Mouse (Mus musculus) layer of hippocampus, postnatal 25 days (tissue): ENCODE measurements around the gene 3110009E18Rik. TPM values are rescaled to one million over a fixed set of nuclear protein-coding genes. Genes with fewer than 3 reads are reported as not detected.

Source experiments
- DNase-seq, 2 experiments: peaks; one replicate each; pipeline ENCODE4 v3.0.0; 2022; ENCODE audit warnings: mixed read lengths in 2 of 2, low spot score in 1 of 2; ENCODE audit errors: extremely low spot score in 1 of 2
- total RNA-seq, 2 experiments: library from RNA; stranded (reverse); gene quantifications; 2 replicates each; pipeline ENCODE4 v1.2.3; 2021

3110009E18Rik gene
- total RNA-seq, 2 experiments from 2014 or later: 9.2 to 10.1 TPM

DNA sequence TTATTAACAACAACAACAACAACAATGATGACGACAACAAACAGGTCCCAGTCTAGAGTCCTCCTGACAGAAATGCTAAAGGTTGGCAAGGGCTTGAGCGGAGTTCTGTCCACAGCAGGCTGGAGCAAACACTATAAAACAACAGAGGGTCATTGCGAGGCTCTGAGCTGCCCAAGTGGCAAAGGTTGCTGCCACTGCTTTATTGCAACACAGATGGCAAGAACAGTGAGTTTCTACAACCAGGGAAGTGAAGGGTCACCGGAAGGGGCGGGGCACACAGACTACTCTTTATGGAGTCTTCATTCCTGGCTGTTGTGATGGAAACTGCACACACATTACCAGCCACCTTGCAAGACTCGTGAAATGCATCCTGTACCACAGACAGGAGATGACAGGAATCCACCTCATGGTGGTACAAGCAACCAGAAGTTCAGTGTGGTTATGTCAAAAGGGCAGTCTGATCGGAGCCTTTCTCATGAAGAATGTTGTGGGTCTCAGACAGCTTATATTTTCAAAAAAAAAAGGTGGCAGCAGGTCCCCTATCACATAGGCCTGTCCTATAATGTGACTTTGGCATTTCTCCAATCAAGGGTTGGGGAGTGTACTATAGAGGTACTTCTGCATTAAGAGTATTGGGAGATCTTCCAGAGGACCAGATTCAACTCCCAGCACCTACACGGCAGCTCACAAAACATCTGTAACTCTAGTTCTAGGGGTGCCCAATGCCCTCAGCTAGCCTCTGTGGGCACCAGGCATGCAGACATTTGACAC is 20.3 kb upstream of the 3110009E18Rik start:
- DNase-seq: no peak

DNA sequence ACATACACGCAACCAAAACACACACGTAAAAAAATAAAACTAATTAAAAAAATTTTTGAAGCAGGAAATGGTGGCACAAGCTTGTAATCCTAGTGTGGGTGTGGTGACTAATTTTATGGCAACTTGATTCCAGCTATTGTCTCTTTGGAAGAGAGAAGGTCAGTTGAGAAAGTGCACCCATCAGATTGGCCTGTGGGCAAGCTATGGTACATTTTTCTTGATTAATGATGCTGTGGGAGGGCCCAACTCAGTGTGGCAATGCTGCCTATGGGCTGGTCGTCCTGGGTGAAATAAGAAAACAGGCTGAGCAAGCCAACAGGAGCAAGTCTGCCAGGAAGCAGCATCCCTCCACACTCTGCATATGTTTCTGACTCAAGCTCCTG is 19.8 kb upstream of the 3110009E18Rik start:
- no peak for DNase-seq

DNA sequence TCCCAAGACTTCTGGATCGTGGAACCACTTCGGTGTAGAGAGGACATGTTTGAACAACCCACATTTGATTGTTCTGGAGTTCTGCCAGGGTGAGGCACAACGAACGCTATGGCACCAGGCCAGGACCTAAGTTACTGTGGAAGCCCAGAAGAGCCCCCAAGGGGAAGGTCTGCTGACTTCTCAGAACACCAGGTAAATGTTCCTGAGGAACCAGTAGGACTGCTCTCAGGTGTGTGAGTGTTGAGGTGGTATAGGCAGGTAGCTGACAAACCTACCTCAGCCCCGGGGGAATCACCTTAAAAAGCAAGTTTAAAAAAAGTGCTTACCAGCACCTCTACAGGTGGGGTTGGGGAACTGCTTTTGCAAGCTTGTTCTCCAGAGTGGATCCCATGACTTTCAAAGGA is 15.4 kb upstream of the 3110009E18Rik start:
- DNase-seq: no peak

DNA sequence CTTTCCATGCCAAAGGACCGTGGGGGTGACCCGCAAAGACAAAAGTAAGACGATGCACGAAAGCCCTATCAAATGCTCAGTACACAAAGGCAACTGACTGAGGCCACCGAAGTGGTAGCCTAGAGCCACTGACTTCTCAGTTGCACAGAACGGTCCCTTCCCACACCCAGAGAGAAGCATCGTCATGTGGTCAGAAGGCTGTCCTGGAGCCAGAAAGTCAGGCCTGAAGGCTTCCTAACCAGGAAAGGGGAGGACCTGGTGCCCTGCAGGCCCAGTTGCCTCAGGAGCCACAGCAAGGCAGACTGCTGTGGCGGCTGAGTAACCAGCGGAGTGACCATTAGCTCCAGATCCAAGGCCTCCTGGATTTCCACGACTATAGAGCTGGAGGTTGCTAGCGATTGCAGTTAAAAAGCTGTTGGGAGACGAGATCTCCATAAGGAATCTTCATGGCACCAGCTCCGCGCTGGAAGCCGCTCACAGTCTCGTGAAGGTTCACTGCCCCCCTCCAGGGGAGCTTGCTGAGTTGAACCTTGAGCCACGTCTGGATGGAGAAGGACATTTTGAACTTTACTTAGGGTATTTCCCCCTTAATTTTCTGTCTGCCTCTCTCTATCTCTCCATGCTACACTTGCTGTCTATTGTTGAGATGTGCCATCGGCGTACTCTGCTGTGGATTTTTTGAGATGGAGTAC is 11.1 kb upstream of the 3110009E18Rik start:
- no peak for DNase-seq

DNA sequence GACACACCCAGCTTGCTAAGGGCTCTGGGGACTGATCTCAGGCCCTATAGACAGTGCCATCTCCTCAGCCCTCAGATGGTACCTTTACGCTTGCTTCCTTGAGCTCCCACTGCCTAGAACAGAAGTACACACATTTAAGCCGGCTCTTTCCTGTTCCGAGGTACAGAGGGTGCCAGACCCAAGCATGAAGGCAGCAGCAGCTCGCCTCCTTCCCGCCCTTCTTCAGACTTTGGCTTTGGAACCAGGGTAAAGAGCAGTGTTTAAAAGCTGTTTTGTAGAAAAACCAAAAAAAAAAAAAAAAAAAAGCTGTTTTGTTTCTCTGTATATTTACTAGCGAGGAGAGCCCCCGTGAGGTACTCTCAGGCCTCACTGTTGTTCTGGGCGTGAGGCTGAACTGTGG is 9.2 kb upstream of the 3110009E18Rik start:
- DNase-seq: no peak

DNA sequence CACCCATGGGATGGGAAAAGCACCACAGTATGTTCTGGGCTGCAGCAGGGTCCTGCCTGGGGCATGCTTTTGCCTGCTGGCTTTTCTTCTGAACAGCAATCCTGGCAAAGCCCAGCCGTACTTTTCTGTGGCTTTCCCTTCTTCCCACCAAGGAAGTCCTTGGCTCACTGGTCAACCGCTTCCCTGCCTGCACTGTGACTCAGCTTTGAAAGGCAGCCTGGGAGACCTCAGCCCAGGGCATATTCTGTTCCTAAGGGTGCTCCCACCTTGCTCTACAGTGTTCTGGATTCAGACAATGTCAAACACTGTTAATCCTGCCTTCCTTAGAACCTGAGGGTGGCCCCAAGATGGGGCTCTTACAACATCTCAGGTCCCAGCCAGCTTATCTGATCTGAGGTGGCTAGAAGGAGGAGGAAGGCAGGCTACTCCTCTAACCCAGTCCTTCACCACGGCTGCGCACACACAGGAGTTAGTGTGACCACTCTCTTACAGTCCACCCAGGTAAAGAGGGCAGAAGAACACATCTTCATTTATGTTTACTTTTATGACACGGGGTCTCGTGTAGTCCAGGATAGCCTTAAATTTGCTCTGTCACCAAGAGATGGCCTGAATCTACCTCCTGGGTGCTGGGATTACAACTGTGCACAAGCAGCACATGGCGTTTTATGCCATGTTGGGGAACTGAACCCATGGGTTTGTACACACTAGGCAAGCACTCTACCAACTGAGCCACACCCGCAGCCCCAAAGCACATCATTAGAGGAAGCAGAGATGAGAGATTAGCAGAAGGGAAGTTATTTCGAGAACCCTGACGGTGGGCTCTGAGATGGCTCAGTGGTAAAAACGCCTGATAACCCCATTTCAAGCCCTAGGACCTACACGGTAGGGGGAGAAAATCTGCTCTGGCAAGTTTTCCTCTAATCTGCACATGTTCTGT is 8.5 kb upstream of the 3110009E18Rik start:
- DNase-seq: no peak

DNA sequence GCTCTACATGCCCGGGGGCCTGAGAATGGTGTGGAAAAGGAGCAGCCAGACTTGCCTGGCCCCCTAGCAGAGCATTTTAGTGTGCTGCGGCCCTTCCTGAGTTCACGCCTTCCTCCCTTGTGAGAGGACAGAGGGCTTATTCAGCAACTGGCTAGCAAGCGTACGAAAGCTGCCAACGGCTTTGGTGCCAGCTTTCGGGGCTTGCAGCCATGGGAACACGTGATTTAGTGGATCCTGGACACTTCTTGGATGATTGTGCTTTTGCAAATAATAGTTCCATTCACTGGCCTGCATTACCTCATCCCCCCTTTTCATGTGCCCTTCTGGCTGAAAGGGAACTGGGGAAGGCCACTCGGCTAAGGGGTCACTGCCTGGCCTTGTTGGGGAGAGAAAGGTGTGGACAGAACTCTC is 5.3 kb upstream of the 3110009E18Rik start:
- DNase-seq: peak; percentile 61 to 66

DNA sequence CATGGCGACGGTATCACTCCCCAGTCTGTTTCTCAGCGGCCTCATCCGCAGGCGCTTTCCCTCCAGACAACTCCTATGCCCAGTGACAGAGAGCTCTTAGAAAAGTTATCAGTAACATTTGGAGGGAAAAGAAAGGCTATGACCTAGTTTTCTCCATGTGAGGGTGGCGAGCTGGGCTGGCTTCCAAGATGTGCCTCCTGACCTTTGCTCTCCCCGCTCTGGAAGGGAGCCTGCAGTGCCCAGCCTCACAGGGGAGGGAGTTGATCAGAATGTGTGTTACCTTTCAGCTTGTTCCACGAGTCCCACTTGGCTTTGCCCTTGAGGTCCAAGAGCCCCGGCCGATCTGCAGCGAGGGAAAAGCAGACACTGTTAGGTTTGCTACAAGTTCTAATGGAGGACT is 4.9 kb upstream of the 3110009E18Rik start:
- no peak for DNase-seq

DNA sequence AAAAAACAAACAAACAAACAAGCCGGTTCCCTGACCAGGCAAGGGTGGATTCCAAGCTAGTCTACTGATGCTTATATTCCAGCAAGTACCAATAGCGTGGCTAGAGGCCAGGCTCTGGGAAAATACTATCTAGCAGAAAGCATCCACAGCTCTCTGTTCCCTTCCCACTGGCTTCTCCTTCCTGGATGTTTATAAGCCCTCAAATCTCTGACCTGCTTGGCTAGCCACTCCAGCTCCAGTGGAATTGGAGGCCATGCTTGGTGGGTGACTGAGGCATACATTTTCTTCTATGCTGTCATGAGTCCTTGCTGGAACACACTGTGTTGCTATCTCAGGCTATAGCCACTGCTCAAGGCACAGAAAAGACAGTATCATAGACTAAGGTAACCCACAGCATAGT is 2.1 kb upstream of the 3110009E18Rik start:
- no peak for DNase-seq

DNA sequence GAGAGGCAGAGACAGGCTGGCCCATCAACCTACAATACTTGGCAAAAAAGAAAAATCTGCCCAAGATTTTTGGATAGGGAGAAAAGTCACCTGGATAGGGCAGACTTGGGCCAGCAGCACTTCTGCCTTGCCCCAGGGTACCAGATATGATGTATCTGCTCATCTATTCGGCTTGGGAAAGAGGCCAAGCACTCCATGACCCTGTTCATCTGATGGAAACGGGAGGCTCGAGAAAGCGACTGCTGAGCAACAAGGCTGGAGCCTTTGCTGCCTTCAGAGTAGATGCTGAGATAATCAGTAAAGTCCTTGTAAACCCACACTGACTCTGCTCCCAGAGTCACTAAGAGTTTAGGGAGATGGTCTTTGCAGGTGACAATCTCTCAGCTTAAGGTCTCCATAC is 1.6 kb upstream of the 3110009E18Rik start:
- no peak for DNase-seq

DNA sequence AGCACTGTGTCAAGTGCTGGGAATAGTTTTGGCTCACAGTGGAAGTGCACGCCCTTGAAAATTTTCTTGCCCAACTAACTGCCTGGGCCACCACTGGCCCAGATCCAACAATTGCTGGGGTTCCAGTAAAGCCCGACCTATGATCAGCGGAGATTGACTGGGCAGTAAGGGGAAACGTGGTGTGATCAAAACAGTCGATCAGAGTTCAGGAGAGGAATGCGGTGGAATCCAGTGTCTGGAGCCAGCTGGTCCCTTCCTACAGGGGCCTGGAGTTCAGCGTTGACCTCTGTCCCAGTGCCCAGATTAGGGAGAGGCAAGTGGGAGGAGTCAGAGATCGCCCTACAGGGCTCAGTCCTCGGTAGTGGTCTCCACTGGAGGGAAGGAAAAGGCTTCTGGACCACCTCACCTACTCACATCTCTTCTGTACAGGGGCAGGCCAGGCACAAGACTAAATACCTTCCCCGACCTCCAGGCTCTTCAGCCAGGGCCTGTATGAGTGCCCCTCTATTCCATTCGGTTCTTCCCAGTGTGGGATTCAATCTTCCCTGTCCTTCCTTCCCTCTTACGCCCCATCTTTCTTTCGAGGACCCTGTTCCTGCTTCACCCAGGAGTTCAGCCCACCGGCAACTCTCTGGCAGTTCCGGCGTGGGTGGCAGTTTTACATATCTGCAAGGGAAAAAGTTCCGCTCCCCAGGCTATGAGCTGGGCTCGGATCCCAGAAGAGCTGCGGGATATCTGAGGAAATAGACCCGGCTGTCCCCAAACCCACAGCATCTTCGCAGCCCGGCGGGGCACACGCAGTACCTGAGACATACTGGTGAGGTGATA is 632 bp upstream of the 3110009E18Rik start:
- DNase-seq: peak; percentile 24 to 81

DNA sequence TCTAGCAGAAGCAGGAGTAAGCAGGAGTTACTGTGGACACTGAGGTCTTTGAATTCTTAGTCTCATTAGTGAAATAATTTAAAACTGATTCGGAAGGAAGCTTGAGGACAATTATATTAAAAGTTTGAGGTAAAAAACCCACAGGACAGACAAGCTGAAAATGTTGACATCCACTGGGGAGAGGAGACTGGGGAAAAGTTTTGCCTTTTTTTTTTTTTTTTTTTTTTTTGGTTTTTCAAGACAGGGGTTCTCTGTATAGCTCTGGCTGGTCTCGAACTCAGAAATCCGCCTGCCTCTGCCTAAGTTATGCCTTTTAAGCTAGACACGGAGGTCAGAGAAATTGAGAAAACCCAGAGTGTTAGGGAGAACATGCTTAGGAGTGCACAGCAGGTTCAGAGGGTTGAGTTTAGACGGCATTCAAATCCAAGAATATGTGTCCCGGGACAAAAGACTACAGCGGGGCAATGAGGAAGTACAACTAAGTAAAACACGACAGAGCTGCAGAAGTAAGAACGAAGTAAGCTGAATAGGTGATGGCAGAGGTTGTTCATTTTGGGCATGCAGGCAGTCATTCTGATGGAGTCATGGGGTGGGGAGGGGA is 1.0 kb downstream of the 3110009E18Rik start:
- no peak for DNase-seq

DNA sequence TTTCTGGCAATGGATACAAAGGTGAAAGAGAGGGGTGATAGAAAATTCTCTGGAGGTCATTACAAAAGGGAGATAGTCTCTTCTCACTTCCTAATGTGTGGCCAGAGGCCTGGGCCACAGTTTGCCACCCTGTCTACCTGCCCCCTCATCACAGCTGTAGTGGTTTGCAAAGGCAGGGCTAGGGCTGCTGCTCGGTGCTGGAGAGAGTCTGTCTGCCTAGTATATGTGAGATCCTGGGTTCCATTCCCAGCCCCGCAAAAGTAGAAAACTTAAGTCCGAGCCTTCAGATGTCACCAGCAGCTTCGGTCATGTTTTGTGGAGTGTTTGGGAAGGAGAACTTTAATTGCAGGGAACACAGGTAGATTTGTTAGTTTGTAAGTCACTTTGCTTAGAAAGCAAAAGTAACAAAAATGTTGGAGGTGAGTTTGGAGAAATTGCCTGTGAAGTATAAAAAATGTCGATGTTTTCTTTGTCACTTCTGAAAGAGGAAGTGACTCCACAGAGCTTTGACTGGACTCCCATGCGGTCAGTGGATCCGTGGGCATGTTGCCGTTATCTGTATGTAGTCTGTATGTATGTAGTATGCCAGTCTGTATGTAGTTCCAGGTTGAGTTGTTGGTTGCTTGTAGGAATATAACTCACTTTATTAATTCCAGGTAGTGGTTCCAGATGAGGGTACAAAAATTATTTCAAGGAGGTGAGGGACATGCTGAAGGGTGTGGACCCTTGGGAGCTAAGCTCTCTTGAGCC is 1.8 kb downstream of the 3110009E18Rik start:
- DNase-seq: no peak

DNA sequence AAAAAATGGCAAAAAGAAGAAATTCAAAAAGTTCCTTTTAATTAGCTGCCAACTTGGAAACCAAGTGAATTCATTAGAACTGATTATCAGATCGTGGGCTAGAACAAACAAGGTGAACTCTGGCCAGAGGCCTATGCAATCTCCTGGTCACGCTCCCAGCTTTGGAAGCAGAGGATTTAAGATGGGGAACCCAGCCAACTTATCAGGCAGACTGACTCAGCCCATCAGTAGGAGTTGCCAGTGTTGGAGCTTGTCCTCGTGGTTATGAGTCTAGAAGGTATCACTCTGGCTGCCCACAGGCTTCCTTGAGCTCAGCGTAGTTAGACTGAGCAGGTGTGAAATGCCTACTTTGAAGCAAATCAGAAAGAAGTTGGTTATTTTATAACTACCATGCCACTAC is 3.9 kb downstream of the 3110009E18Rik start:
- DNase-seq: no peak

DNA sequence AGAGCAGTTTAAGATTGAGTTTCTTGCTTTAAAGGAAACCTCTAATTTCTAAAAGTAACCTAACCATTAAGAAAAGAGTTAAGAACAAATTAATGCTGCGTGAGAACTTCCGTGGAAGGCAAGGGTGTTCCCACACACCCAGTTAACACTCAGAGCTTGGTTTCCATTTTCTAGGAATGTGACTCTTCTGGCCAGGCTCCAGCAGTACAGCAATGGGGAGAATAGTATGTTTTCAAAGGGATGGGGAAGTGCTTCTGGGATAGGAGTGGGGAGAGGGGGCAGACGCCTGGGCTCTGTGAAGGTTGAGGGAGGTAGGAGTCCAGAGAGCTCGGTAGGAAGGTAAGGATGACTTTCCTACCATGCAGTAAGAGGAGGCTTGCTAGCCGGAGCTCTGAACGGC is 4.5 kb downstream of the 3110009E18Rik start:
- no peak for DNase-seq

DNA sequence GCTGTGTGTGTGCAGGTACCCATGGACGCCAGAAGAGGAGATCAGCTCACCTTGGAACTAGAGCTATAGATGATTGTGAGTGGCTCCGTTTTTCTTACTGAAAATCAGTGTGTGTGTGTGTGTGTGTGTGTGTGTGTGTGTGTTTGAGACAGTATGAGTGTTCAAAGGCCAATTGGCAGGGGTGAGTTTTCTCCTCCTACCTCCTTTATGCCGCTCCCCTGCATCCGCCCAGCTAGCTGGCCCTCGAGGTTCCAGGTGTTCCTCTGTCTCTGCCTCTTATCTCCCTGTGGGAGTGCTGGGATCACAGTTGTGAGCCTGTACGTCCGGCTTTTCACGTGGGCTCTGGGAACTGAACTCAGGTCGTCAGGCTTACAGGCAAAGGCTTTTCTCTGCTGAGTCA is 5.3 kb downstream of the 3110009E18Rik start:
- DNase-seq: no peak

DNA sequence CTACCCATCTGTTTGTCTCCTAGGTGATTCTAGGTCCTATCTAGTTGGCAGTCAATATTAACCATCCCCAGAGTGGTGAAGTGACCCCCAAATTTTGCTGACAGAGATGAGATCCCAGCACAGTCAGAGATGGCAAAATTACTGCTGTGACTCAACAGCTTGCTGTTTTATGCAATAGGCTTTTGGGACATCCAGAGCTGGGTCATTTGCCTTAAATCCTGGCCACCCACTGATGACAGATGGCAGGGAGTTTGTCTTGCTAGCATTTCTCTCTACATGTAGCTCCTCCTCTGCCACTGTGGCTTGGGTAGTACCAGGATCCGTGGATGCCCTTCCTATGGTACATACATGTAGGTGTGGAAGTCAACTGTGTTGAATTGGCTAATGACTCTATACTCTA is 11.4 kb downstream of the 3110009E18Rik start:
- DNase-seq: no peak

DNA sequence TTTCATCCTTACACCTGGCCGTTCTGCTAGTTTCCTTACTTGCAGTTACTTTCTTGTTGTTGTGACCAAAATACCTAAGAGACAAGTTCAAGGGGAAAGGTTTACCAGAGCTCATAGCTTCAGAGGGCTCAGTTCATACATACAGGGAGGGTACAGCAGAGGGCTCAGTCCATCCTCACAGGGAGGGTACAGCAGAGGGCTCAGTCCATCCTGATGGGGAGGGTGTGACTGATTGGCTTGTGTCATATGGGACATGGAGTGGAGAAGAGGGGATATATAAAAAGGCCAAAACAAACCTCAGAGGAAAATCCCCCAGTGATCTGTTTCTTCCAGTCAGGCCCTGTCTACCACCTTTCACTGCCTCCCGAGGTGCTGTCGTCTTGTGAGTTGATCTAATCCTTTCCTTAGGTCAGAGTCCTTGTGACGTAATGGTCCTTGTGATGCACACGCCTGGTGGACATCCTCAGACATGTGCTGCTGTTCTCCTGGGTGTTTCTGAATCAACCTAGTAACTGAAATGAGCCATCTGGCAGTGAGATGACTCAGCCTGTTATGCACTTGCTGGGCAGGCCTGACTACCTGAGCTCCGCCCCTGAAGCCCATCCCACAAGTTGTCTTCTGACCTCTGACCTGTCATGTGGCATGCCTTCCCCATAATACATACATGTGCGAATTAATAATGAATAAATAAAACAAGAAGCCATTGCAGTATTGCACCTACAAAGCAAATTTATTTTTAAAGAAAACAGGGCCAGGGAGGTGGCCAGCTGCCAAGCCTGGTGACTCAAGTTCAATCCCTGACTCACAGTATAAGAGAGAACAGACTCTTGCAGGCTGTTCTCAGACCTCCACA is 15.2 kb downstream of the 3110009E18Rik start:
- peak in 1 of 2 experiments; percentile 28 for DNase-seq
